Mouse (Mus musculus) leukemia stem cell, adult 10-12 weeks (primary cell): ENCODE results near the gene Olfr1087. TPM values are rescaled to one million over a fixed set of nuclear protein-coding genes. Genes with fewer than 3 reads are reported as not detected.

Source experiments
- polyA plus RNA-seq: library from polyadenylated mRNA; stranded (reverse); fragments of >175 nt; gene quantifications from 2 replicates; pipeline ENCODE4 v1.2.3, GENCODE M21; 2012; ENCODE audit warnings: low replicate concordance

The Olfr1087 gene
- 0.05 TPM in 1 of 2 replicates, not detected in the other for polyA plus RNA-seq

GRCm38 (mm10) chr2:86698295-86698694 is at the start of gene Olfr1087:
Olfr1087 (minus strand) TSS chr2:86698395.

DNA sequence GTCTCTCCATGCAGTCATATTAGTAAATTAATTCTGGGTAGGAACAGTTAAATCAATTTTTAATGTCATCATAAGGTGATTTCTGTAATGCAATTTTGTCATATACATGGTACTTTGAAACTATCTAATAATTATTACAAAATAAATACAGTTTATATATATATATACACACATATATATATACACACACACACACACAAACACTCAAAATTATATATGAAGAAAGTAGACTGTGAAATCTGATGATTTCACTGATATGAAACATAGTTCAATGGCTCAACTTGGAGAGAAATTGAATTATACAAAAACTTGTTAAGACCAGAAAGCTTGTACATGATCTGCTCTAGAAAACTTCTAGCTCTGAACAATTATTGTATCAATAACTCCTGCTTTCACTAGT is 35.4 kb upstream of the Olfr1087 start, which contains the start of gene Olfr1089:
TSS of gene Olfr1089 (minus strand) at position 101 of the 400 bp plus-strand sequence.

GRCm38 (mm10) chr2:86679992-86680391 is 18.2 kb downstream of the Olfr1087 start, which contains the start of gene Olfr1086:
Olfr1086 (minus strand) TSS chr2:86680092.

DNA sequence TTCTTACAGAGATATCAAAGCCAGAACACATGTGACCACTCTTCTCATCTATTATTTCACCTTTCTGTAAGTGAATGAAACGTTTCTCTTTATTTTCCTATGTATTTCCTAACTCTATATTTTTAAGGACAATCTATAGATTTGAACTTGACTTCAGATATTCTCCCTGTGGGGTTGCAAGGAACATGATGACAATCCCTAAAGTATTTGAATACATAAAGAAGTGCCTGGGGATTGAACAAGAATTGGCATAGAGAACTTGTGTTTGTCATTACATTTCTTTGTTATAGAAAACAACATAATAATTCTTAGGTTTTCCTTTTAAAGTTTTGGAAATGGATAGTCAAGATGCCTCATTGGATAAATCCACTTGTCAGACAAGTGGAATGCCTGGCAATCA is 36.3 kb downstream of the Olfr1087 start, which contains the start of gene Olfr1085:
TSS of gene Olfr1085 (minus strand) at position 101 of the 400 bp plus-strand sequence.

GRCm38 (mm10) chr2:86639625-86640024 is 58.6 kb downstream of the Olfr1087 start, which contains the start of gene Olfr1084:
Olfr1084 (minus strand) TSS chr2:86639725.

Other genes with a start within 250 kb of the Olfr1087 start
- not detected in 2 replicates for gene Olfr1065, start 247.8 kb downstream of the Olfr1087 start, polyA plus RNA-seq
- gene Olfr1066, start 242.1 kb downstream of the Olfr1087 start, polyA plus RNA-seq = not detected in 2 replicates
- not detected in 2 replicates for gene Olfr228, start 211.0 kb downstream of the Olfr1087 start, polyA plus RNA-seq
- not detected in 2 replicates for gene Olfr1076, start 189.9 kb downstream of the Olfr1087 start, polyA plus RNA-seq
- gene Olfr1079, start 155.9 kb downstream of the Olfr1087 start, polyA plus RNA-seq = not detected in 2 replicates
- not detected in 2 replicates for gene Olfr1080, start 140.2 kb downstream of the Olfr1087 start, polyA plus RNA-seq
- not detected in 2 replicates for gene Olfr1082, start 99.4 kb downstream of the Olfr1087 start, polyA plus RNA-seq
- gene Olfr1084, start 58.7 kb downstream of the Olfr1087 start, polyA plus RNA-seq = not detected in 2 replicates
- not detected in 2 replicates for gene Olfr1085, start 36.4 kb downstream of the Olfr1087 start, polyA plus RNA-seq
- not detected in 2 replicates for gene Olfr1086, start 18.3 kb downstream of the Olfr1087 start, polyA plus RNA-seq
- not detected in 2 replicates for gene Olfr1089, start 35.3 kb upstream of the Olfr1087 start, polyA plus RNA-seq
- gene Olfr1090, start 60.6 kb upstream of the Olfr1087 start, polyA plus RNA-seq = not detected in 2 replicates
- gene Olfr1093, start 84.1 kb upstream of the Olfr1087 start, polyA plus RNA-seq = not detected in 2 replicates
- gene Olfr141, start 111.6 kb upstream of the Olfr1087 start, polyA plus RNA-seq = not detected in 2 replicates
- not detected in 2 replicates for gene Olfr1094, start 126.3 kb upstream of the Olfr1087 start, polyA plus RNA-seq
- not detected in 2 replicates for gene Olfr1095, start 153.3 kb upstream of the Olfr1087 start, polyA plus RNA-seq
- gene Gm13723, start 176.4 kb upstream of the Olfr1087 start, polyA plus RNA-seq = not detected in 2 replicates
- gene Olfr1097, start 193.8 kb upstream of the Olfr1087 start, polyA plus RNA-seq = not detected in 2 replicates
- not detected in 2 replicates for gene Olfr1098, start 226.2 kb upstream of the Olfr1087 start, polyA plus RNA-seq